Mouse (Mus musculus): ENCODE measurements around the gene Ankfn1. TPM values are rescaled to one million over a fixed set of nuclear protein-coding genes. Genes with fewer than 3 reads are reported as not detected.

The Ankfn1 gene
- total and polyA plus RNA-seq, 3 experiments: 0.10 to 0.33 (median 0.26) TPM

GRCm38 (mm10) chr11:89676922-89677321 lies 100.5 kb downstream of the Ankfn1 start:
- DNase-seq: no peak

GRCm38 (mm10) chr11:89673916-89674507 lies 103.4 kb downstream of the Ankfn1 start:
- DNase-seq: no peak

DNA sequence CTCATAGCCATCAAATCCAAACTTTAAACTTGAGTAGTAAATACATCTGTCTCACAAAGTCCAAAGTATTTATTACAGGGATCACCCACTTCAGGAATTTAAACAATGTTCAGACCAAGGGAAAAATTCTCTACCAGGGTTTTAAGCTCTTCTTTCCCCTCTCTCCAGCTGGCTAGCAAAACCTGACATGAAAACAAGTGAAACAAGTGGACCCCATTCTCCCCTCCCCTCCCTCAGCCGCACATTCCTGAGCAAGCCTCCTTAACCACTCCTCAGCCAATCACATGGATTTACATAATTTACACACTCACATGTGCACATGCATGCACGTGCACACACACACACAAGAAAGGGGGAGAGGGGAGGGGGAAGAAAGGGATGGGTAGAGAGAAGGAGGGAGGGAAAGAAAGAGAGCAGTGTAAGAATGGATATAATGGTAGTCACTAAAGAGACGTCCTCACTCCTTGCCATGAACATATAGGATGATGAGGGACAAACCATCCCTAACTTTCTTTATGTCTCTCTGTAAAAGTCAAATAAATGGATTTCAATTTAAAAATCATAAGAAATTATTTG lies 104.9 kb downstream of the Ankfn1 start:
- DNase-seq: no peak

DNA sequence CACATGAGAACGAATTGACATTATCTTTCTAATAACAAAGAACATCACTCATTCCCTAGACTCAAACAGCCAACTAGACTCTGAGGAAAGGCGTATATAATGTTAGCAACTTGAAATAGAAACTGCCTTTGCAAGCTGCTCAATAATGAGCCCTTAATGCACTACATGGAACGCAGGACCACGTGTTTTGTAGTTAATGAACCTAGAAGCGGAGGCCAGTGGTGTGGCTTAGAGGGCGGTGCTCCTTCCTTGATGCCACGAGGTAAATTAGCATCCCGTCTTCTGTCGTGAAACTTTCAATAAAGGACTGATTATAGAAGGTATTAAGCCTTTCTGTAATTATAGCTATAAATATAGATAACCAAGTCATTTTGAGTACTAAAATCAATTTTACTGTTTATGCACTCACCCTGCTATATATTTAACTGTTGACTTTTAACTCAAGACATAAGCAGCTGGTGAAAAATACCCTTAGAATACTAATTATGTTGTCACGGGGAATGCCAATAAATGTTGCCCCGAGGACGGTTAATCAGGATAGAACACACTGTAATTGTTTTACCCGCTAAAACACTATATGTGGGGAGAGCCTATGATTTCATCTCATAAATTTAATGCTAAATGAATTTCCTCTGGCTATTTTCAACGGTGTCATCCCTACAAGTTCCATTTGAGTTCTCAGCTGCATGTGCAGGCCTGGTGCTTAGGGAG lies 112.1 kb downstream of the Ankfn1 start:
- no peak for DNase-seq

DNA sequence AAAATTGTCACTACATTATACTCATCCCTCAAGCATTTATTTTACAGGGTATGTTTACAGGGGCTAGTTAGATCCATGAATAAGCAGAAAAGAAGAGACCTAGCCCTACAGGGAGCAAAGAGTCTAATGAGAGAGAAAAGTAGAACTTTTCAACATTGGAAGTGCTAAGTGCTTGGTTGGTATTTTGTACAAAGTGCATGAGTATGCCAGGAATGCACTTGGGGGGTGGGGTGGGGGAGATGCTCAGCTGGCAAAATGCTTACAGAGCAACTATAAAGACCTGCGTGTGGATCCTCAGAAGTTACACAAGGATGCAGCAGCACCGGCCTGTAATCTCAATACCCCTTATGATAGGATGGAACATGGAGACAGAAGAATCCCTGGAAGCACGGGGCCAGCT lies 118.4 kb downstream of the Ankfn1 start:
- no peak for DNase-seq

DNA sequence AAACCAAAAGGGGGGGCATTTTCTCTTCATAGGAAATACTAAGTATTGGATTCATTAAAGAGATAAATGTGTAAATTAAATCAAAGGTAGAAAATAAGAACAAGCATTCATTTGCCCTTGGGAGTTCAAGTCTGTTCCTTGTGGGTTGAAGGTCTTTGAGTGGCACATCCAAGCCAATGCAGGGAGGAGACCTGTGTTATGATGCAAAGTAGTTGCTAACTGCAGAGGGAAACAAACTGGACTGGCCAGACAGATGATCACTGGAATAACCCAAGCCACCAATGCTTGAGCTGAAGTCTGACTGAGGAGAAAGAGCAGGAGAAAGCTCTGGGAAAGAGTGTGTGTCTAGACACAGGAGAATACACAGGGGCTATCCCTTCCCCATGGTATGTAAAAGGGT lies 120.9 kb downstream of the Ankfn1 start:
- no peak for DNase-seq

GRCm38 (mm10) chr11:89635740-89636139 lies 141.7 kb downstream of the Ankfn1 start:
- no peak for DNase-seq

DNA sequence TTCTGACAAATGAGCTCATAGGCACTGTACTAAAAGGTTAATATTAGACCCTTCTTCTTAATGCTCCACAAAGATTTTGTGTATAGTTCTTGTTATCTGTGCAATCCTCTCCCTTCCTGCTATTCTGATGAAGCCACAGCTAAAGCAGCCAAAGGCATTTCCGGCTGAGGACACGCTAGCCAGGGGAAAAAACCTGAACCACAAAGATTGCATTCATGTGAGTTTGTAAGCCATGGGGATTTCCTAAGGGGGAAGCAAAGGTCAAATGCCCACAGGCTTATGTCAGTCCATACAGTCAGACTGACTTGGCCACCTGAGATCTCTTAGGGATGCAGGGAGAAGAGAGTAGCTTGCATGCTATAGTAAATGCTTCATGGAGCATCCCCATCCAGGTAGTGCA lies 146.1 kb downstream of the Ankfn1 start:
- DNase-seq: no peak

- DNase-seq: no peak
These were observed 148.9 kb downstream of the Ankfn1 start for GRCm38 (mm10) chr11:89628562-89628961.

DNA sequence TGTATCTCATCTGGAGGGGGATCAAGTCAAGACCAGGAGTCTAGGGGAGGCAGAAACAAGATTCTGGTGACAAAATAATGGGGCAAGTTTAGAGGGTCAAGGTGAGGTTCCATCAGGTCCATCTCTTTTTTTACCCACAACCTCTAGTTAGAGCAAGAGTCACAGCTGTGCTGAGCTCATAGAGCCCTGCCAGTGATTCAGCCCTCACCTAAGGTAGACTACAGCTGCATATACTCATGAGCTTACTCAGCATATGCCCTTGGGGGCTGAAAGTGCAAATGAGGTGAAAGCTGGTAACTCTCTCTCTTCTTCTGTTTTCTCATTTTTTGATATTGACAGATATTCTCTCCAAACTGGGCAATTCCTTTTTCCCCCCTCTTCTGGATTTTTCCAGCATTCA lies 150.2 kb downstream of the Ankfn1 start:
- peak; percentile 56 for DNase-seq

DNA sequence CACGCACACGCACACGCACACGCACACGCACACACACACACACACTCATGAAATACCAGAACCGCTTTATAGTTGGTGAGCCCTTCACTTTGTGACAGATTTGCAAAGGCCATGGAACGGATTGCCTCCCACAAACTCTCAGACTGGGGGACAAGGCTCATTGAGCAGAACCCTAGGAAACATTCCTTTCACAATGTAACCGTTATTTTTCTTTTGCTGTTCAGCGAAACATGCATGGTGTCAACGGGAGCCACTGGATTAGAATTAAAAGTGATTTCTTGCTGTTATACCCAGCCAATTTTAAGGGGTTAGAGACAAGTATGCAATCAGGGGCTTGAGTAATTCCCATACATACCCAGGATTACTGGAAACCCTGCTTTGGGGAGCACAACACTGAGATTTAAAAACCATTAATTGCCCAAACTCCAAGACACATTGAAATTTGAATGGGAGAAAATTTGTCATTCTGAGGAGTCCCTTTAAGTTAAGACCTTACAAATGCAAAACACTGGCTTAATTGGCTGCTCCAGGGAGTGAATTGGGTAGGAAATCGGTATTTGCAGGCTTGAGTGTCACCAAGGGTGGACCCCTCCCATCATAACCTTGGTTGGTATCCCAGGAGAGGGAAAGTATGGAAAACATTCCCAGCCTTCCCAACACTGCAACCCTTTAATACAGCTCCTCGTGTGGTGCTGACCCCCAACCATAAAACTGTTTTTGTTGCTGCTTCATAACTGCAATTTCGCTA lies 153.6 kb downstream of the Ankfn1 start:
- no peak for DNase-seq

GRCm38 (mm10) chr11:89619955-89620354 lies 157.5 kb downstream of the Ankfn1 start:
- DNase-seq: no peak

DNA sequence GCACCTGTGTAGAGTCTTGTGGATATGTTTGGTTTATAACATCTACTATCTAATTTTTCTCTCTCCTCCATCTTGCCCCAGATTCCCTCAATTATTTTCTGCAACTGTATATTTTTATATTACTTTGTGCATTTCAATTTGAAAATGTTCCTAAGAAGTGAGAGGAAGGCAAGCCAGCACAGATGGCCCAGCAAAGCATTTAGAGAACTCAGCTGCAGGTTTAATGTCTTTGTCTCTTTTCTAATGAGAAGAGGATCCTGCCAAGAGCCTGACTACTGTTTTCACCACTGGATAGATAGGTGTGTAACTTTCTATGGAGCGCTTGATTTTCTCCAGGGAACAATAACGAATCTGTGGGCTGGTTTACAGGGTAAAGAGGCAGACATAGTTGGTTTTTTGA lies 161.6 kb downstream of the Ankfn1 start:
- no peak for DNase-seq

DNA sequence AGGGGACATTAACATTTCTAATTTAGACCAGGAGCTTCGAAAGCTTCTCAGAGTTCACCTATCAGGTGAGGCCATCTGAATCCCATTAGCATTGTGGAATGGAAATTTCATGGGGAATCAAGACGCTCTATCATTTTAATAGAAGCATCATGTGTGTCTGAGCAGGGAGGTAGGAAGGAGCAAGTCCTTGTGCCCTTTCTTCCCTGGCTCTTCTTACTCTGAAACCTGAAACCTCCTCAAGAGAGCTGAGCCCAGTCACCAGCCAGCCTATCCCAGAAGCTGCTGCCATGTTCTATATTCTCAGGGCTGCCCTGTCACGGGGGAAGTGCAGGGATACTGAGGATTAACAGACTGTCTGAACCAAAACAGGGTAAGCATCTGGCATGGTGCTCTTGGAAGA lies 165.9 kb downstream of the Ankfn1 start:
- no peak for DNase-seq

DNA sequence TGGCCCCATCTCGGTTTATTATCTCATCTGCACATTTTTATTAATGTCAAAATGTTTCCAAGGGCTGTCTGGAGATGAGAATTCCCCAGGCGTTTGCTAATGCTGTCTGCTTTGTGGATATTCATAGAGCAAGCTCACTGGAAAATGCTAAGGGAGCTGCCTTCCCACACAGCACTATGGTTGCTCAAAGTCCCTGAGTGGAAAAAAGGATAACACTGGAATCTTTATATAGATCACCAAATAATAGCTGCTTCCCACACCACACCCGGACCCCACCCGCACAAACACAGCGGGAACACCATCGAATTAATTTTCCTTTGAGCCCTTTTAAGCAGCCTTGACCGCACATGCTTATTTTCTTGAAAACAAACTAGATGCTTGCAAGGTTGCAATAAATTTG lies 169.4 kb downstream of the Ankfn1 start:
- no peak for DNase-seq

- DNase-seq: no peak
These were observed 170.2 kb downstream of the Ankfn1 start for GRCm38 (mm10) chr11:89607270-89607669.

DNA sequence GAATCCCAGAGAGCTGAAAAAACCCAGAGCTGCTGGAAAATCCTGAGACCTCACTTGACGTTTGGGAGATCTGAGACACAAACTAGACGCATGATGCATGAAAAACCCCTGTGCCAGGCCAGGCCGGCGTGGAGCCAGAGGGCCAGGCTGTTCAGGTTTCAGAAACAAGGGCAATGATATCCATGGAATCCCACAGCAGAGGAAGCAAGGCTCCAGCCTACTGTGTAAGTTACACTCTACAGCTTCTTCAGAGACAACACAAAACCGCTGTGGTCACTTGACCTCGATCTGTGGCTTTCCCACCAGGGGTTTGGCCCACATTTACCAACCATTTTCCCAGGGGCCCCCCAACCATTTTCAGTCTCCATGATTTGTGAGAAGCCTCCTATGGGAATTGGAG lies 171.1 kb downstream of the Ankfn1 start:
- DNase-seq: no peak

GRCm38 (mm10) chr11:89602966-89603365 lies 174.5 kb downstream of the Ankfn1 start:
- no peak for DNase-seq

DNA sequence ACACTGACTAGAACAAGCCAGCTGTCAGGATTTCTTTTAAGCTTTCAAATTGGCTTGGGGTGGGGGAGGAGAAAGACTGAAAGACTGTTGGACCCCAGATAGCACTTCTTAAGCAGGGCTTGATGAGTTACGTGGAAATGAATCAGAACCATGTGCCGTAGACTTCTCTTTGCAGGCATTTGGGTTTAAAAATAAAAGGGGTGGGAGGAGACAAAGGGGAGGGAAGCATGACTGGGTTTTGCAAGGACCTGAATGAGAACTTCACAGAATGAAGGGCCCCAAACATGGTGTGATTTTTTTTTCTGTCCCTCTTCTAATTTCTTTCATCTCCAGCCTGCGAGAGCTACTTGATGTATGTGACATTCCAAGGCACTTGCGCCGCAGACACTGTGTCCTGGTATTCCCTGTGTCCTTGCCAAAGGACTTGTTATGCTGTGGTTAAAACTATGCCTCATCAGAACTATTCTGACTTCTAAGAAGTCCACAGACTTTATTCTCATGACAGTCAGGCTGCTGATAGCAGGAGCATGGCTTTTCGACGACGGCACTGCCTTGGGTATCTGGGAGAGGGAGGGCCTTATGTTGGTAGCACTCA lies 176.4 kb downstream of the Ankfn1 start:
- peak; percentile 54 for DNase-seq

- DNase-seq: no peak
These were observed 187.1 kb downstream of the Ankfn1 start for GRCm38 (mm10) chr11:89590273-89590874.

- no peak for DNase-seq
These were observed 191.1 kb downstream of the Ankfn1 start for GRCm38 (mm10) chr11:89586341-89586740.

- peak; percentile 67 for DNase-seq
These were observed 197.6 kb downstream of the Ankfn1 start for GRCm38 (mm10) chr11:89579826-89580225.
